Mouse (Mus musculus) forebrain, embryonic 11.5 days (tissue): ENCODE measurements around the gene Col23a1. TPM values are rescaled to one million over a fixed set of nuclear protein-coding genes. Genes with fewer than 3 reads are reported as not detected.

ENCODE experiments used
- ATAC-seq: fragments of 200-750 bp; cut with Nextera tagmentation; replicated peaks from 2 replicates; pipeline ENCODE4 v1.8.0; 2017; ENCODE audit warnings: moderate TSS enrichment; ENCODE audit not compliant: low FRiP score
- DNase-seq: peaks from one replicate; pipeline ENCODE4 v3.0.0-alpha.2; 2017; ENCODE audit warnings: low spot score
- H3K27ac ChIP-seq: fragments of 300-500 bp; sonication (generic); 2 replicates; pipeline ENCODE4 v1.5.1; 2014; ENCODE audit warnings: low read depth, low read length
- H3K27me3 ChIP-seq: fragments of 300-500 bp; sonication (generic); 2 replicates; pipeline ENCODE4 v1.6.1; 2014; ENCODE audit warnings: mild to moderate bottlenecking, low read length, mixed read lengths; ENCODE audit not compliant: control insufficient read depth, insufficient read depth
- H3K36me3 ChIP-seq: fragments of 300-500 bp; sonication (generic); 2 replicates; pipeline ENCODE4 v1.6.1; 2014; ENCODE audit warnings: mild to moderate bottlenecking, low read length, moderate library complexity, mixed read lengths; ENCODE audit not compliant: control insufficient read depth, insufficient read depth
- H3K4me1 ChIP-seq: fragments of 300-500 bp; sonication (generic); replicated peaks from 2 replicates; pipeline ENCODE4 v1.6.1; 2014; ENCODE audit warnings: low read length, mixed read lengths; ENCODE audit not compliant: control insufficient read depth, insufficient read depth
- H3K4me2 ChIP-seq: fragments of 300-500 bp; sonication (generic); 2 replicates; pipeline ENCODE4 v1.6.1; 2014; ENCODE audit warnings: low read depth, mild to moderate bottlenecking, low read length, moderate library complexity, mixed read lengths; ENCODE audit not compliant: severe bottlenecking
- H3K4me3 ChIP-seq: fragments of 300-500 bp; sonication (generic); 2 replicates; pipeline ENCODE4 v1.5.1; 2014; ENCODE audit warnings: low read depth, low read length
- H3K9ac ChIP-seq: fragments of 300-500 bp; sonication (generic); 2 replicates; pipeline ENCODE4 v1.6.1; 2014; ENCODE audit warnings: low read length
- H3K9me3 ChIP-seq: fragments of 300-500 bp; sonication (generic); 2 replicates; pipeline ENCODE4 v1.6.1; 2016; ENCODE audit warnings: low read length, mixed read lengths; ENCODE audit not compliant: control insufficient read depth
- WGBS: fragments of 180-500 bp; shearing (Covaris S2); extraction: QIAGEN DNeasy Blood & Tissue Kit; methylation state at CpG from one replicate; pipeline ENCODE4 v1.1.7; 2014; 5-methylcytosine and 5-hydroxymethylcytosine counted together
- polyA plus RNA-seq: library from polyadenylated mRNA; unstranded; fragments of >200 nt; fragmentation: Nextera tagmentation; extraction: Ambion mirVana; gene quantifications from 2 replicates; pipeline ENCODE4 v1.2.1, GENCODE M21; 2014

Gene Col23a1
- polyA plus RNA-seq = 7.5 and 8.5 TPM in 2 replicates

- Histone ChIP-seq H3K36me3 (no peaks in the 10 kb centered on the region), H3K4me2 (peak within 1 kb of the TSS; percentile 84), H3K27me3 (peaks cover 3% of the 10 kb centered on the region; the same call in 1 of the 2 replicates), H3K9ac (peak within 1 kb of the TSS; percentile 57), H3K4me1 (0 out of 2 replicates have a peak, but pooled peaks cover 2% of the 10 kb centered on the region), H3K9me3 (no peaks in the 10 kb centered on the region), H3K27ac (no peak within 1 kb of the TSS), H3K4me3 (peak within 1 kb of the TSS; percentile 59)
- DNase-seq (peak; percentile 89), ATAC-seq (peak; percentile 87)
- WGBS = 1% methylated on average over 34 of the region's 38 CpGs
Measured at GRCm38 (mm10) chr11:51289564-51290041, at the start of gene Col23a1. TSS of gene Col23a1 (plus strand) at chr11:51289920.

- Histone ChIP-seq H3K27ac (no peak overlapping the region), H3K4me2 (no peak overlapping the region)
- 83% methylated on average over 2 of the region's 2 CpGs for WGBS
Measured at GRCm38 (mm10) chr11:51242897-51243296, 46.8 kb upstream of the Col23a1 start.

GRCm38 (mm10) chr11:51257006-51257405, 32.7 kb upstream of the Col23a1 start:
- Histone ChIP-seq H3K4me1 (no peaks in the 10 kb centered on the region), H3K4me3 (no peak overlapping the region), H3K27ac (no peak overlapping the region), H3K36me3 (no peaks in the 10 kb centered on the region), H3K4me2 (no peak overlapping the region), H3K9me3 (no peaks in the 10 kb centered on the region), H3K9ac (no peak overlapping the region), H3K27me3 (no peaks in the 10 kb centered on the region)
- no peak for DNase-seq
- 86% methylated on average over 4 of the region's 4 CpGs for WGBS
- ATAC-seq = no peak

More at GRCm38 (mm10) chr11:51242897-51243296, 46.8 kb upstream of the Col23a1 start:
- Histone ChIP-seq H3K4me1 (no peaks in the 10 kb centered on the region), H3K36me3 (no peaks in the 10 kb centered on the region), H3K9ac (no peak overlapping the region), H3K4me3 (no peak overlapping the region), H3K27me3 (no peaks in the 10 kb centered on the region), H3K9me3 (no peaks in the 10 kb centered on the region)
- ATAC-seq = no peak
- no peak for DNase-seq

- Histone ChIP-seq H3K27me3 (no peaks in the 10 kb centered on the region), H3K9me3 (no peaks in the 10 kb centered on the region), H3K4me2 (peak within 1 kb of the TSS; percentile 60), H3K27ac (peak within 1 kb of the TSS; percentile 57), H3K36me3 (no peaks in the 10 kb centered on the region), H3K4me1 (peaks cover 4% of the 10 kb centered on the region; the same call in 1 of the 2 replicates), H3K4me3 (peak within 1 kb of the TSS; percentile 90), H3K9ac (peak within 1 kb of the TSS; percentile 74)
- WGBS = 76% methylated on average over 3 of the region's 3 CpGs
- ATAC-seq (no peak), DNase-seq (no peak)
Measured at GRCm38 (mm10) chr11:51261680-51262219, 28.0 kb upstream of the Col23a1 start, which contains the start of gene Clk4. TSS of gene Clk4 (plus strand) at chr11:51261730.

GRCm38 (mm10) chr11:51262342-51263285, 27.1 kb upstream of the Col23a1 start, which contains the start of gene BC049762:
TSS of gene BC049762 (minus strand) at chr11:51263046.
- Histone ChIP-seq H3K9ac (peak within 1 kb of the TSS; percentile 97), H3K9me3 (no peaks in the 10 kb centered on the region), H3K36me3 (no peaks in the 10 kb centered on the region), H3K4me2 (peak within 1 kb of the TSS; percentile 60), H3K4me3 (peak within 1 kb of the TSS; percentile 90), H3K27ac (peak within 1 kb of the TSS; percentile 80), H3K4me1 (peaks cover 4% of the 10 kb centered on the region; the same call in 1 of the 2 replicates), H3K27me3 (no peaks in the 10 kb centered on the region)
- WGBS = 10% methylated on average over 57 of the region's 57 CpGs
- ATAC-seq (peak; percentile 99), DNase-seq (peak; percentile 100)

GRCm38 (mm10) chr11:51263286-51263831, 26.4 kb upstream of the Col23a1 start:
- Histone ChIP-seq H3K27me3 (no peaks in the 10 kb centered on the region), H3K4me1 (peaks cover 4% of the 10 kb centered on the region; the same call in 1 of the 2 replicates), H3K4me3 (peak overlapping the region; percentile 90), H3K27ac (peak overlapping the region; percentile 80), H3K9me3 (no peaks in the 10 kb centered on the region), H3K9ac (peak overlapping the region; percentile 97), H3K36me3 (no peaks in the 10 kb centered on the region), H3K4me2 (peak overlapping the region; percentile 60)
- DNase-seq = peak; percentile 79
- WGBS = under 1% methylated on average over 45 of the region's 50 CpGs
- peak; percentile 63 for ATAC-seq

- Histone ChIP-seq H3K36me3 (no peaks in the 10 kb centered on the region), H3K27ac (no peak overlapping the region), H3K4me3 (peak overlapping the region; percentile 90), H3K9me3 (no peaks in the 10 kb centered on the region), H3K4me2 (peak overlapping the region; percentile 60), H3K27me3 (no peaks in the 10 kb centered on the region), H3K4me1 (peaks cover 4% of the 10 kb centered on the region; the same call in 1 of the 2 replicates), H3K9ac (peak overlapping the region; percentile 97; the same call in 1 of the 2 replicates)
- DNase-seq (no peak), ATAC-seq (no peak)
- 38% methylated on average over 6 of the region's 6 CpGs for whole genome bisulfite sequencing
Measured at GRCm38 (mm10) chr11:51264352-51264751, 25.4 kb upstream of the Col23a1 start.

GRCm38 (mm10) chr11:51265326-51265725, 24.4 kb upstream of the Col23a1 start:
- Histone ChIP-seq H3K36me3 (no peaks in the 10 kb centered on the region), H3K4me2 (peak overlapping the region; percentile 60; the same call in 1 of the 2 replicates), H3K9ac (no peak overlapping the region), H3K4me1 (peaks cover 4% of the 10 kb centered on the region; the same call in 1 of the 2 replicates), H3K9me3 (no peaks in the 10 kb centered on the region), H3K27ac (no peak overlapping the region), H3K27me3 (no peaks in the 10 kb centered on the region), H3K4me3 (no peak overlapping the region; the same call in 1 of the 2 replicates)
- ATAC-seq (no peak), DNase-seq (no peak)
- 54% methylated on average over 3 of the region's 3 CpGs for WGBS
